Mouse (Mus musculus) adrenal gland, postnatal 10 days (tissue): ENCODE data around the gene Noxa1. TPM values are rescaled to one million over a fixed set of nuclear protein-coding genes. Genes with fewer than 3 reads are reported as not detected.

Source experiments
- DNase-seq: peaks from one replicate; pipeline ENCODE4 v3.0.0; 2021; ENCODE audit warnings: mixed read lengths
- total RNA-seq, 2 experiments: library from RNA; stranded (reverse); gene quantifications; 2 replicates each; pipeline ENCODE4 v1.2.3; 2021

Gene Noxa1
- total RNA-seq, 2 experiments from 2014 or later = not detected

DNA sequence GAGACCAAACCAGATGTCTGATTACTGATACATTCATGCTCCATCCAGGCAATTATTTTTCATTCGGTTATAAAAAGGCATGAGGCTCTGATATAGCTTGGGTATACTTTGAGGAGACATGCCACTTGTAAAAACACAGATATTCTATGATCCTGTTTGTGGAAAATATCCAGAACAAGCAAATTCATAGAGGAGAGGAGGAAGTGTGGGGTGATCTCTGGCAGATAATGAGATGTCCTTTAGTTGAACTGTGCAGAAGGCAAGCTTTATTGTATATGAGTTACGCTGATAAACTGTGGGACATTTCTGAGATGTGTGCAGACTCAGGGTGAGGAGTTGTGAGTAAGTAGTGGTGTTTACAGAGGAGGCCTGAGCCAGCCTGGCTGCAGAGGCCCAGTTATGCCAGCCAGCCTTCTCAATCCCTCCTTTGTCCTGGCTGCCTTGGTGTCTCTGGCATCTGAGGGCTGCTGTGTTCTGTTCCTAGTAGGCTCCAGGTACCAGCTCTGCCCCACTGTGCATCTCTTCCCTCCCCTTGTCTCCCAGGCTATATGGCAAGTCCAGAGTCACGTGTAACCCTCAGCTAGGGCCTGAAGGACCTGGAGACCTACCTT lies 3.2 kb upstream of the Noxa1 start:
- no peak for DNase-seq

DNA sequence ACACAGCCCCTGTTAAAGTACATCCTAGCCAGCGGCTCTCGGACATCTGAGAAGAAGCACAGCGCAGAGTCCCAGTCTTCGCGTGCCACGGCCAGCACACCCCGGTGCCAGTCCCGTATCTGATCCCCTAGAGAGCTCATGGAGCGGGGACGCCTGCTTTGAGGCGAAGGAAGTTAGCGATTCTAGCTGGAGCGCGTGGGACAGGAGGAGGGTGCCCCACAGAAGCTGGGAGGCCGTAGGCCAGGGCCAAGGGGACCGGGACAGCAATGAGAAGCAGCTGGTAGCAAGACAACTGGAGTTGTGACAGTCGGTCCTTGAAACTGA lies 202 bp downstream of the Noxa1 start:
- no peak for DNase-seq

DNA sequence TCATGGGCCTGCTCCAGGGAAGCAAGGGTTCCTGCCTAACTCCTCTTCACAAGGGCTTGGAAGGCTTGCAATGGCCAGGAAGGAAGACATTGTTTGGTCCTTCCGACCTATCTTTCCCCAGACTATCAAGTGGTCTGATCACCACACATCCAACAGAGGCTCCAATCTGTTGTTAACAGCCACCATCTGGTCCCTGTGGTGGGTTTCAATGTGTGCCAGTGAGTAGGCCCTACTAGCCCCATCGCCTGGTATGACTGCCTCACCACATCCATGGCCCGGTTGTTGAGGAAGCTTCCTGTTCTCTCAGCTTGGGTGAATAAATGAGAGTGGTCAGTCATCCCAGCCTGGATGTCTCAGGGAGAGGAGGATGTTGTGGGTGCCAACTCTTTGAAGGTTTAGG lies 6.3 kb downstream of the Noxa1 start:
- no peak for DNase-seq

DNA sequence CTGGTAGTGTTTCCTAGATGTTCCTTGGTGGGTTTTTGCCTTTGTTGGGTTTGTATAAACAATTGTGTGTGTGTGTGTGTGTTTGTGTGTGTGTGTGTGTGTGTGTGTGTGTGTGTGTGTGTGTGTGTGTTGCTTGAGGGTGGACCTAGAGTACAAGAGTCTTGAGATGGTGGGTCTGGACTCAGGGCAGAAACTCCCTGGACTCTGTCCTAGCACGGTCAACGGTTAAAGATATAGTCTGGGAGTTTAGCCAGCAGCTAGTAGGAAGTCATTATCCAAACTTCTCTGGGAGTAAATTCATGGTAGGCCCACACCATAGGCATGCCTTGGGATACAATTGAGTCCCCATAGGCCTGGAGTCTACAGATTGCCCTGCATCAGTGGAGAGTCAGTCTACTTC lies 7.1 kb downstream of the Noxa1 start:
- no peak for DNase-seq

GRCm38 (mm10) chr2:25085571-25085970 lies 9.4 kb downstream of the Noxa1 start:
- no peak for DNase-seq

- no peak for DNase-seq
Observed at GRCm38 (mm10) chr2:25083697-25084096, 11.3 kb downstream of the Noxa1 start.

- no peak for DNase-seq
Observed at GRCm38 (mm10) chr2:25080076-25080475, 14.9 kb downstream of the Noxa1 start, which contains the start of gene Entpd8. Gene Entpd8, plus strand, starts transcription at chr2:25080304.

DNA sequence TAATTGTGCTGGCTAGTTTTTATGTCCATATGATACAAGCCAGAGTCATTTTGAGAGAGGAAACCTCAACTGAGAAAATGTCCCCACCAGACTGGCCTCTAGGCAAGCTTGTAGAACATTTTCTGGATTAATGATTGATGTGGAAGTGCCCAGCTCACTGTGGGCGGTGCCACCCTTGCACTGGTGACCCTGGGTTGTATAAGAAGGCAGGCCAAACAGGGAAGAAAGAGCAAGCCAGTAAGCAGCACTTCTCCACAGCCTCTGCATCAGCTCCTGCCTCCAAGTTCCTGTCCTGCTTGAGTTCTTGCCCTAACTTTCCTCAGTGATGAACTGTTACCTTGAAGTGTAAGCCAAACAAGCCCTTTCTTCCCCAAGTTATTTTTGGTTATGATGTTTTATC lies 16.0 kb downstream of the Noxa1 start:
- DNase-seq = no peak

DNA sequence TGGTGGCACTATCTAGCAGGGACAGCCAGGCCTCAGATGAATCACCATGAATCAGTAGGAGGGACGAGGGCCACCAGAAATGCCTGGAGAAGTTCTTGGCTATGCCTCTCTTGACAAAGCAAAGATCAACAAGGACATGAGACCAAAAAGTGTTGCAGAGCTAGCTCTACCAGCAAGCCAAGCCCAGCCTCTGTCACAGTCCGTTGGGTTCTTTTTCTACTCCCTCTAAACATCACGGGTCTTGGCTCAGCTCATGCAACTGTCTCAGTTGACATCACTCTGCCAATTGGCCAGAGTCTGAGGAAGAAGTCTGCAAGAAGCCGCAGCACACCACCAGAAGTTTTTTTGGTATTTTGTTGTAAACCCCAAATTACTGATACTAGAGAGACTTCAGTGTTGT lies 19.4 kb downstream of the Noxa1 start:
- no peak for DNase-seq

- no peak for DNase-seq
Observed at GRCm38 (mm10) chr2:25072398-25072797, 22.6 kb downstream of the Noxa1 start.

DNA sequence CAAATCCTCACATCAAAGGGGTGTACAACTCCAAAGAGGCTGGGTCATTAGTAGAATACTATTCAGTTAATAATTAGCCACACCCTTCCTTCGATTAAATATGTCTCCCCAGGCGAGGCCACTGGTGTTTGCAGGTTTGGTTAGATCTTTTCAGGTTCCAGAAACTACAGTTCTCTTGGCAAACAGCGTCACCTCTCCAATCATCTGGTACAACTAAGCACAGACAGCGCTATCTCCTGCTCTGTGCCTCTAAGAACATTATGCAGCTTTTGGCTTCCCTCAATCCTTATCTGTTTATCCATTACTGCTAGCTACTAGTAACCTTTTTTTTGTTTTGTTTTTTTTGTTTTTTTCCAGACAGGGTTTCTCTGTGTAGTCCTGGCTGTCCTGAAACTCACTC lies 25.4 kb downstream of the Noxa1 start:
- DNase-seq = no peak

DNA sequence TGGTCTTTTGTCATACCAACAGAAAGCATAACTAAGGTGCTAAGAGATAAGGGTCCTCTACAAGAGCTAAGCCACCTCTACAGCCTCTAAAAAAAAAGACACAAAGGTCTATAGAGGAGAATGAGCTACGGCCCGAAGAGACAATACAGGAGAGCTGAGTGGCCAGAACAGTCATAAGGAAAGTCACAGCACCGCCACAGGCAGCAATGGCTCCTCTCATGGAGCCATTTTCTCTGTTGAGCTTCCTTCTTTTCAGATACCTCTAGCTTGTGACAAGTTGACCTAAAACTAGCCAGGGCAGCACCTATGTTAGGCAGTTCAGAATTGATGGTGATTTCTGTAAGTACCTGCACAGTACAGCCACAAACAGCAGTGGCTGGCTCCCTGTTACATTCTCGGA lies 28.4 kb downstream of the Noxa1 start:
- DNase-seq = no peak

GRCm38 (mm10) chr2:25065537-25065936 lies 29.4 kb downstream of the Noxa1 start:
- DNase-seq = no peak

GRCm38 (mm10) chr2:25064285-25064684 lies 30.7 kb downstream of the Noxa1 start:
- DNase-seq = no peak

GRCm38 (mm10) chr2:25063523-25063922 lies 31.4 kb downstream of the Noxa1 start:
- DNase-seq = no peak

DNA sequence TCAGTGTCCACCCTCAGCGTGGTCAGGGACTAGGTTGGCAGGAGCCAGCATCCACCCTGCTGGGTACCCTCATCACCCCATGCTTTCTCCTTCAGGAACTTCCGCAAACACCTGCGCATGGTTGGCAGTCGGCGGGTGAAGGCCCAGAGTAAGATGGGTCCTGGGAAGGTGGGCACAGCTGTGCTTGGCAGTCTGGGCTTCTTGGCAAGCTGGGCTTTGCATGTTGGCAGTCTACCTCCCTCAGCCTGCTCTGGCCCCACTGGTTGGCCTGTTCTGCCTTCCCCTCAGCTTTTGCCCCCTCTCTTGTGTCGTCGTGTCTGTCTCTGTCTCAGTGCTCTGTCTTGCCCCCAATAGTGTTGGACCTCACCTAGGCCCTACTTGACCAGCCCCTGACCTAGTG lies 36.0 kb downstream of the Noxa1 start:
- DNase-seq = no peak

GRCm38 (mm10) chr2:25055409-25056155 lies 39.4 kb downstream of the Noxa1 start:
- no peak for DNase-seq

- DNase-seq = peak; percentile 35
Observed at GRCm38 (mm10) chr2:25055068-25055405, 39.9 kb downstream of the Noxa1 start.

GRCm38 (mm10) chr2:25054221-25055067 lies 40.5 kb downstream of the Noxa1 start, which contains the start of gene Nsmf:
Gene Nsmf, plus strand, starts transcription at chr2:25054355.
- peak; percentile 94 for DNase-seq

GRCm38 (mm10) chr2:25053101-25053500 lies 41.8 kb downstream of the Noxa1 start:
- no peak for DNase-seq

DNA sequence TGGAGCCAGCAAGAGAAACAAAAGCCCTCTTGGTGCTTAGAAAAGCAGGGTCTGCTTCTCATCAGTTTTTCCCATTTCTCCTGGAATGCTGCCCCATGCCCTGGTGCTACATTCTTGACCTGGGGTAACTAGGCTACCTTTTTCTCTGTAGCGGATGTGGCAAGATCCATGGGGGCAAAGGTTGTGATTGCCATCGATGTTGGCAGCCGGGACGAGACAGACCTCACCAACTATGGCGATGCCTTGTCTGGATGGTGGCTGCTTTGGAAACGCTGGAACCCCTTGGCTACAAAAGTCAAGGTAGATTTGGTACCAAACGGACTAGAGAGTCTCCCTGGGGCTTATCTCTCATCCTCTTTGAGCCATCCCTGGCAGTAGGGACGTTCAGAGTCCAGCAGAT lies 43.5 kb downstream of the Noxa1 start:
- no peak for DNase-seq

DNA sequence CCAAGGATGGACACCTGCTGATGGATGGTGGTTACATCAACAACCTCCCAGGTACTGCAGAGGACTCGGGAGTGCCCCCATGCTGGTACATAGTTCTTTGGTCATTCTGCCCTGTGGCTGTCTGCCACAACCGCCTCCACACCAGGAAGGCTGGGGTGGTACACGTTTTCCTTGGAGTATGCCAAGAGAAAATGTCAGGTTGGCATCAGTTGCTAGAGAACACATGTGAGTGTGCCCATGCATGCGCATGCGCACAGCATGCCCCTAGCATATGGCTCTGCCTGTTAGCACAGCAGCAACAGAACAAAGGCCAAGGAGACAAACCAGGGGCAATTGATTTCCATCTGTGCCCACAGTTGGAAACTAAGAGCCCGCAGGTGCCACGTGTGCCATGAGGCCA lies 44.0 kb downstream of the Noxa1 start:
- no peak for DNase-seq

DNA sequence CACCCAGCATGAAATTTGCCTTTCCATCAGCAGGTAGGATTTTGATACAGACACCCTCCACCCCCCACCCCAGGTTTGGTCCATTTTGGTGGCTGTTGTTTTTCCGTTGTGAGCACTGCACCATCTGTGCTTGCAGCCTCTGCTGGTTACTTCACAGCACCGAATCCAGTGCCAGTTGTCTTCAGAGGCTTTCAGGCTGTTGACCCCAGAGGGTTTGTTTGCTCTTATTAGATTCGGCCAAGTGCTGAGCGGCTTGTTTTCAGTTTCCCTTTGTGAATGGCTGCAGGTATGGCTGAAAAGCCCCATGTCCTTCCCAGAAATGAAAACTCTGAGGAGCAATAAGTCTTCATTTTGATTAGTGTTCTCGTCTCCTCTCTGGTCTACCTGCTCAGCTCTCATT lies 54.9 kb downstream of the Noxa1 start:
- no peak for DNase-seq
